Comparison of ENCODE assay signal across 12 mouse cellular contexts in the genomic region with DNA sequence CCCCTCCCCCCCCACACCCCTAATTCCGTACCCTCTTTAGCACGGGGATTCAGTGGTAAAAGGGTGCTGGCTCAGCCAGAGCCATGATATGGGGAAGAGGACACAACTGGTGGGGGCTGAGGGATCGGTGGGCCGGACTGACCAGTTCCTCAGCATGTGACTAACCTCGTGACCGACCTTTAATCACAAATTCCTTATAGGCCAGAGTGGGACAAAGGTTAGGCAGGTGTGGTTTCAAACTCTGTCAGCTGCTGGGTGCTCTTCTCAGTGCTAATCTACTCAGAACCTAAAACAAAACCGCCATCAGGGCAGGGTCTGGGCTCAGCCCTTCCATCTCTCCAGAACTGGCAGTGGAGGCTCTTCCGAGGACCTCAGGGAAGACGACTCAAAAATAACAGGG. TPM values are rescaled to one million over a fixed set of nuclear protein-coding genes. Genes with fewer than 3 reads are reported as not detected.
DNase-seq lines count a peak whose midpoint lies in the region; ATAC-seq and TF ChIP-seq lines count a peak whose summit lies in the region.
"Had no signal": no experiment of that assay in that cellular context is flagged by ENCODE, and none has a peak within 500 bp of the region (broad histone marks: within the 10 kb centered on the region; RNA-seq: fewer than 3 reads in every experiment).

No protein-coding gene starts in this region.

- WGBS in limb, embryonic 14.5 days, result 64% methylated on average over 9 of the region's 9 CpGs
- WGBS in limb, embryonic 10.5 days, result 77% methylated on average over 9 of the region's 9 CpGs
- WGBS in kidney, adult 2 months, result 33% methylated on average over 9 of the region's 9 CpGs
- WGBS in liver, adult 2 months, result 17% methylated on average over 9 of the region's 9 CpGs
- WGBS in stomach, postnatal 0 days, result 38% methylated on average over 9 of the region's 9 CpGs
- 76% methylated on average over 9 of the region's 9 CpGs for whole genome bisulfite sequencing in forebrain, embryonic 11.5 days

- no peaks in the 10 kb centered on the region for H3K36me3 ChIP-seq in limb, embryonic 14.5 days (ENCODE audit: control insufficient read depth, insufficient read depth, low read length)
- H3K36me3 ChIP-seq in limb, embryonic 10.5 days, result no peaks in the 10 kb centered on the region
- H3K36me3 ChIP-seq in kidney, adult 2 months (ENCODE audit: control insufficient read depth, insufficient read depth, low read length), result no peaks in the 10 kb centered on the region
- H3K36me3 ChIP-seq in liver, adult 2 months (ENCODE audit: control insufficient read depth, insufficient read depth, low read length), result no peaks in the 10 kb centered on the region
- no peaks in the 10 kb centered on the region for H3K36me3 ChIP-seq in stomach, postnatal 0 days (ENCODE audit: control insufficient read depth, insufficient read depth, low read length)
- H3K36me3 ChIP-seq in forebrain, embryonic 11.5 days (ENCODE audit: control insufficient read depth, insufficient read depth, low read length), result no peaks in the 10 kb centered on the region

- no peak for TF ChIP-seq CTCF in kidney, adult 2 months (conservative IDR thresholded peaks at IDR 0.05; ENCODE audit: insufficient read depth, insufficient read length, low read depth, low read length)
- TF ChIP-seq CTCF in liver, adult 2 months (IDR thresholded peaks at IDR 0.05; ENCODE audit: low read depth, low read length), result no peak
- TF ChIP-seq CTCF in stomach, postnatal 0 days (IDR thresholded peaks at IDR 0.05; ENCODE audit: low read depth), result no peak

- H3K9me3 ChIP-seq in limb, embryonic 14.5 days (ENCODE audit: control insufficient read depth, low read length), result no peaks in the 10 kb centered on the region
- no peaks in the 10 kb centered on the region for H3K9me3 ChIP-seq in limb, embryonic 10.5 days (replicated peaks)
- no peaks in the 10 kb centered on the region for H3K9me3 ChIP-seq in stomach, postnatal 0 days (ENCODE audit: control insufficient read depth, low read length)
- H3K9me3 ChIP-seq in forebrain, embryonic 11.5 days (ENCODE audit: control insufficient read depth, low read length), result no peaks in the 10 kb centered on the region

- no peaks in the 10 kb centered on the region for H3K27me3 ChIP-seq in limb, embryonic 14.5 days (ENCODE audit: control insufficient read depth, insufficient read depth, low read length)
- no peaks in the 10 kb centered on the region for H3K27me3 ChIP-seq in limb, embryonic 10.5 days (ENCODE audit: low read depth, poor library complexity, severe bottlenecking)
- H3K27me3 ChIP-seq in kidney, adult 2 months (replicated peaks; ENCODE audit: control insufficient read depth, insufficient read depth, low read length), result no peaks in the 10 kb centered on the region
- H3K27me3 ChIP-seq in liver, adult 2 months (ENCODE audit: control insufficient read depth, insufficient read depth, low read length), result no peaks in the 10 kb centered on the region
- no peaks in the 10 kb centered on the region for H3K27me3 ChIP-seq in stomach, postnatal 0 days (ENCODE audit: control insufficient read depth, insufficient read depth, low read length)
- no peaks in the 10 kb centered on the region for H3K27me3 ChIP-seq in forebrain, embryonic 11.5 days (ENCODE audit: control insufficient read depth, insufficient read depth, low read length)

- H3K4me1 ChIP-seq in limb, embryonic 14.5 days (ENCODE audit: control insufficient read depth, insufficient read depth, low read length), result 0 out of 2 replicates have a peak, but pooled peaks cover 5% of the 10 kb centered on the region
- H3K4me1 ChIP-seq in limb, embryonic 10.5 days, result 0 out of 2 replicates have a peak, but pooled peaks cover 8% of the 10 kb centered on the region
- H3K4me1 ChIP-seq in kidney, adult 2 months (ENCODE audit: control insufficient read depth, insufficient read depth, low read length), result peaks cover 14% of the 10 kb centered on the region
- H3K4me1 ChIP-seq in liver, adult 2 months (ENCODE audit: control insufficient read depth, insufficient read depth, low read length), result peaks cover 26% of the 10 kb centered on the region
- H3K4me1 ChIP-seq in stomach, postnatal 0 days (replicated peaks; ENCODE audit: control insufficient read depth, insufficient read depth), result no peaks in the 10 kb centered on the region
- H3K4me1 ChIP-seq in forebrain, embryonic 11.5 days (replicated peaks; ENCODE audit: control insufficient read depth, insufficient read depth, low read length), result no peaks in the 10 kb centered on the region

- no peak overlapping the region for H3K4me3 ChIP-seq in limb, embryonic 14.5 days (replicated peaks; ENCODE audit: low read length)
- H3K4me3 ChIP-seq in limb, embryonic 10.5 days, result no peak overlapping the region
- H3K4me3 ChIP-seq in kidney, adult 2 months (ENCODE audit: insufficient read depth, low read depth, low read length), result no peak overlapping the region
- H3K4me3 ChIP-seq in liver, adult 2 months (ENCODE audit: insufficient read depth, low read depth, low read length), result no peak overlapping the region
- no peak overlapping the region for H3K4me3 ChIP-seq in stomach, postnatal 0 days (ENCODE audit: low read depth, low read length)
- H3K4me3 ChIP-seq in forebrain, embryonic 11.5 days (ENCODE audit: low read depth, low read length), result no peak overlapping the region

- H3K27ac ChIP-seq in limb, embryonic 14.5 days (replicated peaks; ENCODE audit: low read depth, low read length), result no peak overlapping the region; the same call in 1 of the 2 replicates
- no peak overlapping the region for H3K27ac ChIP-seq in limb, embryonic 10.5 days
- peak overlapping the region; percentile 79 for H3K27ac ChIP-seq in kidney, adult 2 months (ENCODE audit: insufficient read depth, low read depth, low read length)
- H3K27ac ChIP-seq in liver, adult 2 months (replicated peaks; ENCODE audit: insufficient read depth, low read depth, low read length), result peak overlapping the region; percentile 93
- H3K27ac ChIP-seq in stomach, postnatal 0 days (replicated peaks), result peak overlapping the region; percentile 83
- no peak overlapping the region for H3K27ac ChIP-seq in forebrain, embryonic 11.5 days (ENCODE audit: low read depth, low read length)

- TF ChIP-seq EP300 in stomach, postnatal 0 days (optimal IDR thresholded peaks at IDR 0.05), result no peak

- H3K9ac ChIP-seq in limb, embryonic 14.5 days (ENCODE audit: low read depth, low read length, severe bottlenecking), result 0 out of 2 replicates have a peak overlapping the region, but pooled peaks have one; percentile 12
- peak overlapping the region; percentile 29; the same call in 1 of the 2 replicates for H3K9ac ChIP-seq in liver, adult 2 months (ENCODE audit: low read depth, low read length)
- no peak overlapping the region for H3K9ac ChIP-seq in stomach, postnatal 0 days (ENCODE audit: low read length)
- H3K9ac ChIP-seq in forebrain, embryonic 11.5 days (ENCODE audit: low read length), result no peak overlapping the region

- H3K4me2 ChIP-seq in limb, embryonic 14.5 days (replicated peaks; ENCODE audit: low read depth, low read length, severe bottlenecking), result no peak overlapping the region
- no peak overlapping the region for H3K4me2 ChIP-seq in stomach, postnatal 0 days (replicated peaks; ENCODE audit: low read depth)
- H3K4me2 ChIP-seq in forebrain, embryonic 11.5 days (ENCODE audit: low read depth, low read length, severe bottlenecking), result no peak overlapping the region
- H3K4me2 ChIP-seq: midbrain, embryonic 11.5 days had no signal

- DNase-seq in limb, embryonic 14.5 days (ENCODE audit: low spot score), result no peak
- no peak for DNase-seq in limb, embryonic 10.5 days (ENCODE audit: low spot score)
- DNase-seq in kidney, adult 2 months, result peak; percentile 90
- DNase-seq in liver, adult 2 months (ENCODE audit: extremely low read depth, low read depth, low spot score), result peak; percentile 90
- DNase-seq in stomach, postnatal 0 days (ENCODE audit: low spot score), result peak; percentile 75
- DNase-seq in spleen, postnatal 10 days (ENCODE audit: low spot score in 2 of 2), result no peak
- DNase-seq in forebrain, embryonic 11.5 days (ENCODE audit: low spot score), result no peak
- DNase-seq: adrenal gland, postnatal 25 days; cerebellum, adult 9-10 months; right cerebral cortex, postnatal 4 days had no signal

- peak; percentile 53; the same call in 1 of the 2 replicates for ATAC-seq in limb, embryonic 14.5 days (ENCODE audit: low FRiP score, low read depth)
- ATAC-seq in stomach, postnatal 0 days (ENCODE audit: low FRiP score, low TSS enrichment), result peak; percentile 78
- ATAC-seq in forebrain, embryonic 11.5 days (replicated peaks; ENCODE audit: low FRiP score), result no peak
- ATAC-seq in erythroid progenitor cell, adult 5-6 weeks (replicated peaks; ENCODE audit: low FRiP score, poor library complexity, severe bottlenecking), result no peak

- H3K79me2 ChIP-seq in liver, adult 2 months (ENCODE audit: control insufficient read depth, insufficient read depth, low read length), result peaks cover 10% of the 10 kb centered on the region; the same call in 1 of the 2 replicates

- TF ChIP-seq POLR2A in limb, embryonic 14.5 days (IDR thresholded peaks at IDR 0.05; ENCODE audit: borderline replicate concordance, extremely low read depth, insufficient read depth, insufficient read length), result no peak
- TF ChIP-seq POLR2A in kidney, adult 2 months (IDR thresholded peaks at IDR 0.05; ENCODE audit: low read depth, low read length), result no peak
- 0 out of 2 replicates have a peak, but pooled peaks have one; percentile 5 for TF ChIP-seq POLR2A in liver, adult 2 months (IDR thresholded peaks at IDR 0.05; ENCODE audit: extremely low read depth, insufficient read depth, low read length)

RNA-seq across cellular contexts. Expression of a gene that starts 40.1 kb away (rescaled TPM):
- 65.9 and 81.2 TPM in 2 replicates for polyA plus RNA-seq in limb, embryonic 14.5 days (2012; rRNA removed)
- polyA plus RNA-seq in limb, embryonic 14.5 days (2014; fragmentation: Nextera tagmentation; extraction: Ambion mirVana), result 76.0 and 87.3 TPM in 2 replicates
- polyA plus RNA-seq in limb, embryonic 10.5 days (2016; fragmentation: Nextera tagmentation; extraction: Ambion mirVana), result 56.8 and 70.8 TPM in 2 replicates
- 29.9 and 32.7 TPM in 2 replicates for polyA plus RNA-seq in kidney, adult 2 months (2012; rRNA removed)
- 28.9 and 32.7 TPM in 2 replicates for total RNA-seq in liver, adult 2 months (2014; rRNA removed)
- polyA plus RNA-seq in liver, adult 2 months (2012; rRNA removed), result 11.2 and 16.0 TPM in 2 replicates
- 70.1 and 77.1 TPM in 2 replicates for polyA plus RNA-seq in stomach, postnatal 0 days (2015; fragmentation: Nextera tagmentation; extraction: Ambion mirVana)
- polyA plus RNA-seq in forebrain, embryonic 11.5 days (2014; fragmentation: Nextera tagmentation; extraction: Ambion mirVana), result 40.3 and 40.5 TPM in 2 replicates
- 3.2 and 6.7 TPM in 2 replicates for total RNA-seq in erythroid progenitor cell, adult 5-6 weeks (2015; ENCODE audit: low replicate concordance)
- total RNA-seq in erythroid progenitor cell, adult 5-6 weeks (2017; ENCODE audit: low replicate concordance), result 2.1 and 5.3 TPM in 2 replicates

Comparison
In these comparisons a context has a peak if more than half of its experiments do, and no peak if none do; other contexts are left out.
1. ATAC-seq: peak in limb, embryonic 14.5 days (single experiment) and stomach, postnatal 0 days (single experiment); none in forebrain, embryonic 11.5 days (single experiment) and erythroid progenitor cell, adult 5-6 weeks (single experiment).
2. DNase-seq: peak in kidney, adult 2 months (single experiment), liver, adult 2 months (single experiment) and stomach, postnatal 0 days (single experiment); none in limb, embryonic 14.5 days (single experiment), limb, embryonic 10.5 days (single experiment), spleen, postnatal 10 days (0 of 2) and forebrain, embryonic 11.5 days (single experiment).
3. H3K27ac ChIP-seq: peak in kidney, adult 2 months (single experiment), liver, adult 2 months (single experiment) and stomach, postnatal 0 days (single experiment); none in limb, embryonic 14.5 days (single experiment), limb, embryonic 10.5 days (single experiment) and forebrain, embryonic 11.5 days (single experiment).
4. H3K9ac ChIP-seq: peak in limb, embryonic 14.5 days (single experiment) and liver, adult 2 months (single experiment); none in stomach, postnatal 0 days (single experiment) and forebrain, embryonic 11.5 days (single experiment).